Mouse (Mus musculus) thymus, adult 2 months (tissue): ENCODE measurements at regions not wholly inside any gene's neighbourhood (a gene's known extent, or its start where the extent isn't known, plus 50 kb on each side); places are given as distances from the start of the nearest gene placed in this dataset.

Experiments used
- DNase-seq: peaks from one replicate; pipeline ENCODE4 v3.0.0; 2021
- H3K27ac ChIP-seq: fragments of 200-500 bp; 2 replicates; pipeline ENCODE4 v1.5.1; 2012; ENCODE audit warnings: low read length, control low read depth; ENCODE audit not compliant: control insufficient read depth, insufficient read depth
- H3K27me3 ChIP-seq: fragments of 200-500 bp; 2 replicates; pipeline ENCODE4 v1.6.1; 2012; ENCODE audit warnings: mild to moderate bottlenecking, low read length, moderate library complexity, mixed read lengths; ENCODE audit not compliant: control insufficient read depth, insufficient read depth
- H3K36me3 ChIP-seq: fragments of 200-500 bp; 2 replicates; pipeline ENCODE4 v1.6.1; 2012; ENCODE audit warnings: mild to moderate bottlenecking, low read length, moderate library complexity; ENCODE audit not compliant: control insufficient read depth, insufficient read depth
- H3K4me1 ChIP-seq: fragments of 200-500 bp; replicated peaks from 2 replicates; pipeline ENCODE4 v1.6.1; 2012; ENCODE audit warnings: low read length; ENCODE audit not compliant: control insufficient read depth, insufficient read depth
- H3K4me3 ChIP-seq: fragments of 200-500 bp; 2 replicates; pipeline ENCODE4 v1.5.1; 2012; ENCODE audit warnings: mild to moderate bottlenecking, low read length, control low read depth, moderate library complexity; ENCODE audit not compliant: control insufficient read depth, insufficient read depth
- CTCF ChIP-seq: fragments of 200-500 bp; IDR thresholded peaks from 2 replicates; pipeline ENCODE4 v1.5.1; 2012; ENCODE audit warnings: mild to moderate bottlenecking, control low read depth, low read length, moderate library complexity, borderline replicate concordance; ENCODE audit not compliant: control insufficient read depth, poor library complexity, insufficient read depth; ENCODE audit errors: extremely low read depth
- POLR2A ChIP-seq: fragments of 200-500 bp; IDR thresholded peaks from 2 replicates; pipeline ENCODE4 v1.6.1; 2012; ENCODE audit warnings: mild to moderate bottlenecking, low read length, control low read depth, moderate library complexity; ENCODE audit not compliant: control insufficient read depth, poor library complexity, insufficient read depth; ENCODE audit errors: extremely low read depth
- WGBS: fragments of 180-500 bp; shearing (Covaris S2); methylation state at CpG from one replicate; pipeline ENCODE4 v1.1.7; 2018; 5-methylcytosine and 5-hydroxymethylcytosine counted together

- 81% methylated on average over 2 of the region's 2 CpGs for WGBS
- Histone ChIP-seq H3K27ac (no peak overlapping the region), H3K4me3 (no peak overlapping the region), H3K36me3 (no peaks in the 10 kb centered on the region), H3K27me3 (no peaks in the 10 kb centered on the region), H3K4me1 (0 out of 2 replicates have a peak, but pooled peaks cover 3% of the 10 kb centered on the region)
- TF ChIP-seq POLR2A, result no peak
- no peak for TF ChIP-seq CTCF
- DNase-seq, result no peak
Measured at GRCm38 (mm10) chr3:41375230-41375930, 180.2 kb upstream of the Jade1 start.

- no peak for TF ChIP-seq CTCF
- TF ChIP-seq POLR2A, result no peak
- WGBS, result 97% methylated on average over 5 of the region's 5 CpGs
Measured at GRCm38 (mm10) chr3:41373198-41373597, 182.3 kb upstream of the Jade1 start.

GRCm38 (mm10) chr3:41368351-41369101 lies 187.0 kb upstream of the Jade1 start:
- Histone ChIP-seq H3K4me3 (no peak overlapping the region), H3K27ac (no peak overlapping the region), H3K4me1 (no peaks in the 10 kb centered on the region), H3K27me3 (no peaks in the 10 kb centered on the region), H3K36me3 (no peaks in the 10 kb centered on the region)
- TF ChIP-seq POLR2A, result no peak
- TF ChIP-seq CTCF, result no peak
- no peak for DNase-seq
- 91% methylated on average over 7 of the region's 7 CpGs for WGBS

More at GRCm38 (mm10) chr3:41373198-41373597, 182.3 kb upstream of the Jade1 start:
- Histone ChIP-seq H3K27ac (no peak overlapping the region), H3K36me3 (no peaks in the 10 kb centered on the region), H3K27me3 (no peaks in the 10 kb centered on the region), H3K4me1 (0 out of 2 replicates have a peak, but pooled peaks cover 3% of the 10 kb centered on the region), H3K4me3 (no peak overlapping the region)
- DNase-seq, result no peak

- H3K4me3 ChIP-seq, result no peak overlapping the region
- no peaks in the 10 kb centered on the region for H3K36me3 ChIP-seq
- WGBS, result 79% methylated on average over 4 of the region's 4 CpGs
- no peaks in the 10 kb centered on the region for H3K4me1 ChIP-seq
- no peak overlapping the region for H3K27ac ChIP-seq
- no peak for DNase-seq
- H3K27me3 ChIP-seq, result no peaks in the 10 kb centered on the region
- TF ChIP-seq POLR2A (no peak), CTCF (no peak)
Measured at GRCm38 (mm10) chr3:41366764-41367163, 188.8 kb upstream of the Jade1 start.

- DNase-seq, result no peak
- no peaks in the 10 kb centered on the region for H3K27me3 ChIP-seq
- H3K4me1 ChIP-seq, result no peaks in the 10 kb centered on the region
- 70% methylated on average over 9 of the region's 9 CpGs for WGBS
- TF ChIP-seq POLR2A (no peak), CTCF (no peak)
- H3K4me3 ChIP-seq, result no peak overlapping the region
- H3K36me3 ChIP-seq, result no peaks in the 10 kb centered on the region
- no peak overlapping the region for H3K27ac ChIP-seq
Measured at GRCm38 (mm10) chr3:41366264-41366663, 189.3 kb upstream of the Jade1 start.

- Histone ChIP-seq H3K36me3 (no peaks in the 10 kb centered on the region), H3K27me3 (no peaks in the 10 kb centered on the region), H3K27ac (no peak overlapping the region), H3K4me3 (no peak overlapping the region), H3K4me1 (no peaks in the 10 kb centered on the region)
- DNase-seq, result no peak
- no peak for TF ChIP-seq POLR2A
- WGBS, result 89% methylated on average over 8 of the region's 8 CpGs
Measured at GRCm38 (mm10) chr3:41365145-41365830, 190.2 kb upstream of the Jade1 start.
